Mouse (Mus musculus) bone marrow, adult 2 months (tissue): ENCODE results near the gene Poc1a. TPM values are rescaled to one million over a fixed set of nuclear protein-coding genes. Genes with fewer than 3 reads are reported as not detected.

Experiments used
- H3K27ac ChIP-seq: fragments of 200-500 bp; 2 replicates; pipeline ENCODE4 v1.5.1; 2012; ENCODE audit warnings: low read depth, mild to moderate bottlenecking, control low read depth, inconsistent platforms, low read length; ENCODE audit not compliant: control insufficient read depth, poor library complexity, insufficient read depth
- H3K4me1 ChIP-seq: fragments of 200-500 bp; 2 replicates; pipeline ENCODE4 v1.6.1; 2011; ENCODE audit warnings: low read length; ENCODE audit not compliant: control insufficient read depth, insufficient read depth
- H3K4me3 ChIP-seq: fragments of 200-500 bp; replicated peaks from 2 replicates; pipeline ENCODE3; 2011; ENCODE audit warnings: mild to moderate bottlenecking, low read depth, low read length, control low read depth; ENCODE audit not compliant: control insufficient read depth
- CTCF ChIP-seq: fragments of 200-500 bp; IDR thresholded peaks from 2 replicates; pipeline ENCODE4 v1.5.1; 2011; ENCODE audit warnings: low read length, control low read depth; ENCODE audit not compliant: control insufficient read depth, insufficient read depth
- POLR2A ChIP-seq: fragments of 200-500 bp; IDR thresholded peaks from 2 replicates; pipeline ENCODE4 v1.6.1; 2011; ENCODE audit warnings: low read depth, mild to moderate bottlenecking, control low read depth, low read length, borderline replicate concordance; ENCODE audit not compliant: control insufficient read depth
- WGBS: fragments of 180-500 bp; shearing (Covaris S2); methylation state at CpG from one replicate; pipeline ENCODE4 v1.1.7; 2018; 5-methylcytosine and 5-hydroxymethylcytosine counted together
- polyA plus RNA-seq: library from polyadenylated mRNA; stranded (reverse); fragments of >200 nt; gene quantifications from 2 replicates; pipeline ENCODE4 v1.2.4, GENCODE M21; 2011; ENCODE audit warnings: low replicate concordance; ENCODE audit not compliant: missing spikeins, insufficient read depth, insufficient read length

Gene Poc1a
- polyA plus RNA-seq, 1 experiment = 46.9 TPM

GRCm38 (mm10) chr9:106355217-106355974, 74.5 kb downstream of the Poc1a start:
- Histone ChIP-seq H3K27ac (no peak overlapping the region), H3K4me3 (no peak overlapping the region), H3K4me1 (no peaks in the 10 kb centered on the region)
- WGBS = 81% methylated on average over 10 of the region's 10 CpGs
- TF ChIP-seq CTCF (no peak), POLR2A (no peak)

- TF ChIP-seq POLR2A (no peak), CTCF (no peak)
- Histone ChIP-seq H3K4me1 (no peaks in the 10 kb centered on the region), H3K4me3 (no peak overlapping the region), H3K27ac (no peak overlapping the region)
Observed at GRCm38 (mm10) chr9:106355975-106356286, 75.1 kb downstream of the Poc1a start.

GRCm38 (mm10) chr9:106356323-106356844, 75.5 kb downstream of the Poc1a start:
- Histone ChIP-seq H3K4me1 (no peaks in the 10 kb centered on the region), H3K27ac (no peak overlapping the region), H3K4me3 (no peak overlapping the region)
- WGBS = 72% methylated on average over 10 of the region's 10 CpGs
- TF ChIP-seq POLR2A (no peak), CTCF (no peak)

- TF ChIP-seq CTCF (no peak), POLR2A (no peak)
- Histone ChIP-seq H3K27ac (no peak overlapping the region), H3K4me3 (no peak overlapping the region), H3K4me1 (no peaks in the 10 kb centered on the region)
- WGBS = 85% methylated on average over 3 of the region's 3 CpGs
Observed at GRCm38 (mm10) chr9:106357167-106357566, 76.3 kb downstream of the Poc1a start.

- Histone ChIP-seq H3K27ac (no peak overlapping the region), H3K4me1 (no peaks in the 10 kb centered on the region), H3K4me3 (no peak overlapping the region)
- no peak for TF ChIP-seq CTCF
- 79% methylated on average over 6 of the region's 6 CpGs for WGBS
Observed at GRCm38 (mm10) chr9:106359297-106359696, 78.4 kb downstream of the Poc1a start.

GRCm38 (mm10) chr9:106361140-106361539, 80.3 kb downstream of the Poc1a start:
- no peak overlapping the region for H3K4me3 ChIP-seq
- WGBS = 65% methylated on average over 6 of the region's 6 CpGs
- peaks cover 3% of the 10 kb centered on the region for H3K4me1 ChIP-seq
- no peak overlapping the region for H3K27ac ChIP-seq
- TF ChIP-seq CTCF (no peak), POLR2A (no peak)

- Histone ChIP-seq H3K4me1 (peaks cover 5% of the 10 kb centered on the region), H3K4me3 (no peak overlapping the region), H3K27ac (no peak overlapping the region)
- WGBS = 48% methylated on average over 7 of the region's 7 CpGs
- TF ChIP-seq POLR2A = no peak
- TF ChIP-seq CTCF = no peak
Observed at GRCm38 (mm10) chr9:106365333-106365732, 84.5 kb downstream of the Poc1a start.

- TF ChIP-seq CTCF (no peak), POLR2A (no peak)
- no peak overlapping the region for H3K27ac ChIP-seq
- H3K4me1 ChIP-seq = peaks cover 8% of the 10 kb centered on the region
- 100% methylated on average over 1 of the region's 1 CpGs for WGBS
- H3K4me3 ChIP-seq = no peak overlapping the region
Observed at GRCm38 (mm10) chr9:106366188-106366587, 85.3 kb downstream of the Poc1a start.

- Histone ChIP-seq H3K27ac (no peak overlapping the region), H3K4me1 (peaks cover 11% of the 10 kb centered on the region), H3K4me3 (peak overlapping the region; percentile 30)
- no peak for TF ChIP-seq POLR2A
- no peak for TF ChIP-seq CTCF
- WGBS = 19% methylated on average over 5 of the region's 5 CpGs
Observed at GRCm38 (mm10) chr9:106367001-106367400, 86.1 kb downstream of the Poc1a start.
